Mouse (Mus musculus) stomach, postnatal 0 days (tissue): ENCODE data around the gene Prkca.

Source experiments
- CTCF ChIP-seq: IDR thresholded peaks from 2 replicates; pipeline ENCODE4 v1.5.1; 2016; ENCODE audit warnings: antibody characterized with exemption, low read depth, mild to moderate bottlenecking, moderate library complexity
- EP300 ChIP-seq: optimal IDR thresholded peaks from 2 replicates; pipeline ENCODE3; 2016; ENCODE audit warnings: antibody characterized with exemption

- TF ChIP-seq CTCF (no peak), EP300 (no peak)
Observed at GRCm38 (mm10) chr11:108378363-108378751, 34.6 kb upstream of the Prkca start.
